Mouse (Mus musculus): ENCODE measurements around the gene Car5a. TPM values are rescaled to one million over a fixed set of nuclear protein-coding genes. Genes with fewer than 3 reads are reported as not detected.

The Car5a gene
- total and polyA plus RNA-seq, 2 experiments, result 92.0 to 203 TPM

- H3K9ac ChIP-seq (ENCODE audit: low read depth, low read length), result no peak overlapping the region
- H3K27ac ChIP-seq (replicated peaks; ENCODE audit: insufficient read depth, low read depth, low read length), result no peak overlapping the region
- H3K36me3 ChIP-seq (ENCODE audit: control insufficient read depth, insufficient read depth, low read length), result no peaks in the 10 kb centered on the region
- H3K4me1 ChIP-seq (ENCODE audit: control insufficient read depth, insufficient read depth, low read length), result peaks cover 24% of the 10 kb centered on the region
- H3K79me2 ChIP-seq (ENCODE audit: control insufficient read depth, insufficient read depth, low read length), result peaks cover 19% of the 10 kb centered on the region; the same call in 1 of the 2 replicates
- TF ChIP-seq POLR2A (IDR thresholded peaks at IDR 0.05; ENCODE audit: extremely low read depth, insufficient read depth, low read length) (no peak), CTCF (IDR thresholded peaks at IDR 0.05; ENCODE audit: low read depth, low read length) (no peak)
- peak; percentile 26 for DNase-seq (ENCODE audit: extremely low read depth, low read depth, low spot score)
- WGBS, result 66% methylated on average over 5 of the region's 5 CpGs
- H3K27me3 ChIP-seq (ENCODE audit: control insufficient read depth, insufficient read depth, low read length), result no peaks in the 10 kb centered on the region
- no peak overlapping the region for H3K4me3 ChIP-seq (ENCODE audit: insufficient read depth, low read depth, low read length)
Observed at GRCm38 (mm10) chr8:121966110-121966509, 21.4 kb upstream of the Car5a start.

GRCm38 (mm10) chr8:121964716-121965512 is 20.2 kb upstream of the Car5a start:
- Histone ChIP-seq H3K79me2 (ENCODE audit: control insufficient read depth, insufficient read depth, low read length) (peaks cover 21% of the 10 kb centered on the region; the same call in 1 of the 2 replicates), H3K27me3 (ENCODE audit: control insufficient read depth, insufficient read depth, low read length) (no peaks in the 10 kb centered on the region), H3K9ac (ENCODE audit: low read depth, low read length) (no peak overlapping the region), H3K4me3 (ENCODE audit: insufficient read depth, low read depth, low read length) (no peak overlapping the region), H3K4me1 (ENCODE audit: control insufficient read depth, insufficient read depth, low read length) (peaks cover 24% of the 10 kb centered on the region), H3K36me3 (ENCODE audit: control insufficient read depth, insufficient read depth, low read length) (no peaks in the 10 kb centered on the region), H3K27ac (replicated peaks; ENCODE audit: insufficient read depth, low read depth, low read length) (no peak overlapping the region)
- DNase-seq (ENCODE audit: extremely low read depth, low read depth, low spot score), result no peak
- 89% methylated on average over 8 of the region's 8 CpGs for WGBS
- TF ChIP-seq POLR2A (IDR thresholded peaks at IDR 0.05; ENCODE audit: extremely low read depth, insufficient read depth, low read length), result no peak
- peak; percentile 13; the same call in 1 of the 2 replicates for TF ChIP-seq CTCF (IDR thresholded peaks at IDR 0.05; ENCODE audit: low read depth, low read length)

GRCm38 (mm10) chr8:121962892-121963291 is 18.2 kb upstream of the Car5a start:
- H3K4me1 ChIP-seq (ENCODE audit: control insufficient read depth, insufficient read depth, low read length), result peaks cover 24% of the 10 kb centered on the region
- H3K27me3 ChIP-seq (ENCODE audit: control insufficient read depth, insufficient read depth, low read length), result no peaks in the 10 kb centered on the region
- H3K27ac ChIP-seq (replicated peaks; ENCODE audit: insufficient read depth, low read depth, low read length), result no peak overlapping the region
- DNase-seq (ENCODE audit: extremely low read depth, low read depth, low spot score), result no peak
- H3K4me3 ChIP-seq (ENCODE audit: insufficient read depth, low read depth, low read length), result no peak overlapping the region
- WGBS, result 79% methylated on average over 3 of the region's 3 CpGs
- H3K36me3 ChIP-seq (ENCODE audit: control insufficient read depth, insufficient read depth, low read length), result no peaks in the 10 kb centered on the region
- no peak overlapping the region for H3K9ac ChIP-seq (ENCODE audit: low read depth, low read length)
- no peak for TF ChIP-seq POLR2A (IDR thresholded peaks at IDR 0.05; ENCODE audit: extremely low read depth, insufficient read depth, low read length)
- TF ChIP-seq CTCF (IDR thresholded peaks at IDR 0.05; ENCODE audit: low read depth, low read length), result no peak
- peaks cover 24% of the 10 kb centered on the region; the same call in 1 of the 2 replicates for H3K79me2 ChIP-seq (ENCODE audit: control insufficient read depth, insufficient read depth, low read length)

GRCm38 (mm10) chr8:121958395-121958794 is 13.7 kb upstream of the Car5a start:
- no peak for TF ChIP-seq POLR2A (IDR thresholded peaks at IDR 0.05; ENCODE audit: extremely low read depth, insufficient read depth, low read length)
- TF ChIP-seq CTCF (IDR thresholded peaks at IDR 0.05; ENCODE audit: low read depth, low read length), result no peak
- 31% methylated on average over 1 of the region's 1 CpGs for WGBS

GRCm38 (mm10) chr8:121955825-121956500 is 11.3 kb upstream of the Car5a start:
- Histone ChIP-seq H3K4me3 (ENCODE audit: insufficient read depth, low read depth, low read length) (no peak overlapping the region), H3K4me1 (ENCODE audit: control insufficient read depth, insufficient read depth, low read length) (peaks cover 17% of the 10 kb centered on the region), H3K9ac (ENCODE audit: low read depth, low read length) (no peak overlapping the region), H3K27ac (replicated peaks; ENCODE audit: insufficient read depth, low read depth, low read length) (no peak overlapping the region), H3K79me2 (ENCODE audit: control insufficient read depth, insufficient read depth, low read length) (peaks cover 36% of the 10 kb centered on the region; the same call in 1 of the 2 replicates), H3K27me3 (ENCODE audit: control insufficient read depth, insufficient read depth, low read length) (no peaks in the 10 kb centered on the region), H3K36me3 (ENCODE audit: control insufficient read depth, insufficient read depth, low read length) (no peaks in the 10 kb centered on the region)
- no peak for DNase-seq (ENCODE audit: extremely low read depth, low read depth, low spot score)
- 76% methylated on average over 1 of the region's 1 CpGs for WGBS
- TF ChIP-seq CTCF (IDR thresholded peaks at IDR 0.05; ENCODE audit: low read depth, low read length) (no peak), POLR2A (IDR thresholded peaks at IDR 0.05; ENCODE audit: extremely low read depth, insufficient read depth, low read length) (no peak)

More at GRCm38 (mm10) chr8:121958395-121958794, 13.7 kb upstream of the Car5a start:
- Histone ChIP-seq H3K27ac (replicated peaks; ENCODE audit: insufficient read depth, low read depth, low read length) (no peak overlapping the region), H3K4me3 (ENCODE audit: insufficient read depth, low read depth, low read length) (no peak overlapping the region), H3K36me3 (ENCODE audit: control insufficient read depth, insufficient read depth, low read length) (no peaks in the 10 kb centered on the region), H3K27me3 (ENCODE audit: control insufficient read depth, insufficient read depth, low read length) (no peaks in the 10 kb centered on the region), H3K79me2 (ENCODE audit: control insufficient read depth, insufficient read depth, low read length) (peaks cover 43% of the 10 kb centered on the region; the same call in 1 of the 2 replicates), H3K4me1 (ENCODE audit: control insufficient read depth, insufficient read depth, low read length) (peaks cover 14% of the 10 kb centered on the region), H3K9ac (ENCODE audit: low read depth, low read length) (no peak overlapping the region)
- peak; percentile 66 for DNase-seq (ENCODE audit: extremely low read depth, low read depth, low spot score)

Data from liver, adult 2 months (tissue).